Mouse (Mus musculus) layer of hippocampus, adult 18-20 months (tissue): ENCODE measurements around the gene Klc1. TPM values are rescaled to one million over a fixed set of nuclear protein-coding genes. Genes with fewer than 3 reads are reported as not detected.

Source experiments
- DNase-seq, 2 experiments: peaks; one replicate each; pipeline ENCODE4 v3.0.0; 2022; ENCODE audit warnings: low spot score in 2 of 2
- total RNA-seq, 2 experiments: library from RNA; stranded (reverse); gene quantifications; 2 replicates each; pipeline ENCODE4 v1.2.3; 2021

The Klc1 gene
- total RNA-seq, 2 experiments from 2014 or later = 682 to 695 TPM

DNA sequence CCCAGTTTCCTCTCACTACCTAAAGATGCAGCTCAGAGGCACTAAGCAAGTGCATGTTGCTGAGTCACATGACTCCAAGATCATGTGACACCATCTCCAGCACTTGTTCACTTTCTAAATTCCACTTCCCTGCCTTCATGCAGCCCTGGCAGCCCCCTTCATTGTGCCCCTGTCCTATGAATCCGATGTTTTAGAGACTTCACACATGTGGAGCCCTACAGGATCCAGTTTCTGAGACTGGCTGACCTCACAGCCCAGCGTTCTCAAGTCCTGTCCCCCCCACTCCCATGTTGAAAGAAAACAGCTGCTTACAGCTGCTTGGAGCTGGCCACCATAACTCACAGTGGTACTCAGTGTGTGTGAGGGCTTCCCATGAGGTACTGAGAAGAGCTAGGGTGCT lies 15.2 kb upstream of the Klc1 start:
- no peak for DNase-seq

DNA sequence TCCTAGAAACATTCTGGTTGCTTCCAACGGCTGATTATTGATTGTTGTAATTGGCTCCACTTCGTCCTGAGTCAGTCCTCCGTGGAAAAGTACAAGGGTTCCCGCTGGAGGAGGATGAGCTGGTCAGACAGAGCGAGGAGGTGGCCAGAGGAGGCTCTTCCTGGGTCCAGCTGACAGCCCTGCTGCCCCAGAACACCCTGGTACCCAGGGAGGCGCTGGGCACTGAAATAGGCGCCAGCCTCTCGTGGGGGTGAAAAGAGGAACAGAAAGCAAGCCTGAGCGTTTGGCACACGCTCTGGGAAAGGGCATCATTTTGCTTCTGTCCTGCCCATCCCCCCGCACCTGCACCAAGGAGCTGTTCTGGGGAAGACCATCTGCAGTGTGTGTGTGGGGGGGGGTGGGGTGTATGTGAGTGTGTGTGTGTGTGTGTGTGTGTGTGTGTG lies 14.6 kb upstream of the Klc1 start:
- DNase-seq = no peak

DNA sequence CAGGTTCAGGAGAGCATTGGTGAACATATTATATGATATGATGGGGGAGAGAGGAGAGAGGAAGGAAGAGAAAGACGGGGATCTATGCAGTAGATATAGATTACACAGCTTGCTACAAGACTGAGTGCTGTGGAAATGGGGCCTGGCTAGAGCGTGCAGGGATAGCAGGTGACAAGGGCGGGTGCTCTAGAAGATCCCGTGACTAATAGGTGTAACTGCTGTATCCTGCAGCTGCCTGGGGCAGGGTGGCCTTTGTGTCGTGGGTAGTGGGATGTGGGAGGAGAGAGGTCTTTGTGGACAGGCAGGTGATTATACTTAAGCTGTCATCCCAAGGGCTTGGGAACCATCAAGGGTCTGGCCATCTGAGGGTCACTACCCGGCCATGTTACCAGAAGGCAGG lies 13.4 kb upstream of the Klc1 start:
- DNase-seq = no peak

DNA sequence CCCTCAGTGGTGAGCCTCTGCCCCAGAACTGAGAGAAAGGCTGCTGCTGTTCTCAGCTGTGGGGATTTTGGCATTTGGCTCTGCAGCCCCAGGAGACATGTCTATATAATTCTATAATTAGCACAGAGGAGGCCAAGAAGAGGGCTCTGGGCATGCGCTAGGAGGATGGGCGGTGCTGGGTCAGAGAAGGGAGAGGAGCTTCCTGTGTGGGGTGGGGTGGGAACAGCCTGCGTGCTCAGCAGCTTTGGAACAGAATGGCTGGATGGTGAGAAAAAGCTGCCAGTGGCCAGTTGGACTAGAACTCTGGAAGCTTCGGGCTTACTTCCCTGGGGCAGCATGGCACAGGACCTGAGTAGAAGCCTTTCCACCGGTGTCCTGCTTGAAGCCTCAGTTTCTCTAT lies 12.6 kb upstream of the Klc1 start:
- DNase-seq = no peak

DNA sequence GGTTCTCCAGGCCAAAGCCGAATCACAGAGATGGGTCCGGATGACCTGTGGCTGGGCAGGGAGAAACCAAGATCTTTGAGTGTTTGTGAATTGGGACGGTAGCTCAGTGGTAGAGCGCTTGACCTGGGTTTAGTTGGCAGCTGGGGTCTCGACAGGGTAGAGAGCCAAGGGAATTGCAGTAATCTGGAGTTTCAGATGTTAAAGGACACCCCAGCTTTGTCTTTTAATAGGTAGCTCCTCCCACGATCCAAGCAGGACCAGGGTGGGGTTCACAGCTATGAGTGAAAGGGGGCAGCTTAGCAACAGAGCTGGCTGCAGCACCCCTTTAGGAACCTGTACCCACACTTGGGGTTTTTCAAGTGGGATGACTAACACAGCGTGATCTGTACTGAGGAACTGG lies 11.2 kb upstream of the Klc1 start:
- DNase-seq = no peak

DNA sequence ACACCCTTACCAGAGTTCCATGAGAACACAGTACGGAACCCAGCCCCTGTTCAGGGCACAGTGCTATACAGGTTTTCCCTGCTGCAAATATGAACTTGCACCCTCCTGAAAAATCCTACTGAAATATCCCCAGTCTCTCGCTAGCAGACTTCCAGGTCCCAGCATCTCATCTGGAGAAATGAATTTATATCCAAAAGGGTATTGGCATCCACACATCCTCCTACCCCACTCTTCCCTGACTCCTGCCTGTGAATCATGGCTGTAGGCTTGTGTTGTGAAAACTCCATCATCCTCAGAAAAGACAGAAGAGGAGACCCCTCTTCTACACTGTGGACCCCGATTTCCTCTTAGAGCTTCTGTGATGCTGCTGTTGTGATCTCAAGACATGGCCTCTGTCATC lies 7.9 kb upstream of the Klc1 start:
- no peak for DNase-seq

DNA sequence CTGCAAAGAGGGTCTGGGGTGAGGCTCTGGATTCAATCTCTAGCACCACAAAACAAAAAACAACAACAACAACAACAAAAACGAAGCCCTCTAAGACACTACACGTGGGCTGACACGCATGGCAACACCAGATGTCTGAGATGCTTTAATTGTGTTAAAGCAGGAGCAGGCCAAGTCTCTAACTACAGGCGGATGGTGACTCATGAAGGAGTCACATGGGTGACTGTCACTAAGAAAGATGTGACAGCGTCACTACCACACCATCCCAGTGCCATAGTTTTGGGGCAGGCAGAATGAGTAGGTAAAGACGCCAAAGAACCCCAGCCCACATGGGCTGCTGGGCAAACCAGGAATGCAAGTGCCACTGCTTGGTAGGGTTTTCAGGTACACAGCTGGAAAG lies 6.2 kb upstream of the Klc1 start:
- peak in 1 of 2 experiments; percentile 60 for DNase-seq

DNA sequence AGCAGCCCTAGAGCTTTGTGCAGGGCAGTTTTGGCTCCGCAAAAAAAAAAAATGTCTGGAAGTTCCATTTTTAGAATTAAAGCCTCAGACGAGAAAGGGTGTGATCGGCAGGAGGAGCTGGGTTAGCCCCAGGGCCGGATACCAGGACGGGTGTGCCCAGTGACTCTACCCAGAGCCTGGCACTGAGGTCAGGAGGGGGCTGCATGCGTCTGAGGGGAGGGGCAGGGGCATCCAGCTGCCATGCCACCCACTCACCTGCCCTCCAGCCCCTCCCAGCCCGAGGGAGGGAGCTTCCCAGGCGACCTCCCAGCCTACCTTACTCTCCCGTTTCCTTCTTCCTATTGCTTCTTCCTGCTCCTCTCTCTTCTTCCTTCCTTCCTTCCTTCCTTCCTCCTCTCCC lies 5.3 kb upstream of the Klc1 start:
- no peak for DNase-seq

DNA sequence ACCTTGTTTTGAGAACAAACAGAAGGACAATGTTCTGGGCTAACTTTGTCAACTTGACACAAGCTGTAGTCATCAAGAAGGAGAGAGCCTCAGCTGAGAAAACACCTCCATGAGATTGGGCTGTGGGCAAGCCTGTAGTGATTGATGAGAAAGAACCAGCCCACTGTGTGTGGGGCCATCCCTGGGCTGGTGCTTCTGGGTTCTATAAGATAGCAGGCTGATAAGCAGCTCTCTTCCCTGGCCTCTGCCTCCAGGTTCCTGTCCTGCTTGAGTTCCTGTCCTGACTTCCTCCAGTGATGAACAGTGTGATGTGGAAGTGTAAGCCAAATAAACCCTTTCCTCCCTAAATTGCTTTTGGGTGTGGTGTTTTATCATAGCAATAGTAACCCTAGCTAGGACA lies 3.9 kb upstream of the Klc1 start:
- DNase-seq = no peak

DNA sequence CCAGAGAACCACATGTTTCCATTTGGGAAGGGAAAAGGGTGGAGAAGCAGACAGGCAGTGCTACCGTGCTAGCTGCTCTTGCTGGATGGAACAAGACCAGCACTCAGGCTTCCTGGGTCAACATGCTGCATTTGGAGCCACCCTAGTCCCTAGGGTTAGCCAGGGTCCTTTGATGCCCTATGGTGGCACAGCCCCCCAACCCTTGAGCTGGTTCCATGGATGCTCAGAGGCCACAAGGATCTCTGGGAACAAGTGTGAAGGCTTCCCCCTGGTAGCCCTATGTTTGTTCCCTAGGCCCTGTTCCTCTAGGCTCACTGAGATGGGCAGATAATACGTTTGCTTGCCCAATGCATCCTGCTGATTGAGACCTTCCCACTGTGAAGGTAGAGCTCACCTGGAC lies 3.4 kb upstream of the Klc1 start:
- no peak for DNase-seq

DNA sequence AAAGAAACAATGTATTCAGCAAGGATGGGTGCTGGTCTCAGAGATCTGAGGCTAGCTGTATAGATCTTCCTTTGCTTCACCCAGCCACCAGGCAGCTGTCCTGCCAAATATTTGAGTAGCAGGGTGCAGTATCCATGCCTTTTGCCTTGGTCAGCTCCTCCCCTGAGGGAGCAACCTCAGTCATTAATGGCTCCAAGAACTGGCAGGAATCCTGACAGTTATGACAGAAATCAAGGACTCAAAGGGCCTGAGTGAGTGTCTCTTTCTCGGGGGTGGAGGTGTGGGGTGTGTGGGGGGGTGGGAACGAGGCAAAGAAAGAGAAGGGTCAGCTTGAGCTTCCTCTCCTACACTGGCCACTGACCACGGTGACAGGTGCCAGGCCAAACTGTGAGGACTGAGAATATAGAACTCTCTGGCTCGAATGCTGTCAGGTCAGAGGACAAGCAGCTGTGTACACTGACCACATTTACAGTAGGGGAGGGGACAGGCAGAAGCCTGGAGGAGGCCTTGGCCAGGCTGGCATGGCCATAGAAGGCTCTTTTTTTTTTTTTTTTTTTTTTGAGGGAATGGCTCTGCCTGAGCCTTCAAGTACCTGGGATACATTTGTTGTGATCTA lies 2.5 kb upstream of the Klc1 start:
- DNase-seq = no peak

DNA sequence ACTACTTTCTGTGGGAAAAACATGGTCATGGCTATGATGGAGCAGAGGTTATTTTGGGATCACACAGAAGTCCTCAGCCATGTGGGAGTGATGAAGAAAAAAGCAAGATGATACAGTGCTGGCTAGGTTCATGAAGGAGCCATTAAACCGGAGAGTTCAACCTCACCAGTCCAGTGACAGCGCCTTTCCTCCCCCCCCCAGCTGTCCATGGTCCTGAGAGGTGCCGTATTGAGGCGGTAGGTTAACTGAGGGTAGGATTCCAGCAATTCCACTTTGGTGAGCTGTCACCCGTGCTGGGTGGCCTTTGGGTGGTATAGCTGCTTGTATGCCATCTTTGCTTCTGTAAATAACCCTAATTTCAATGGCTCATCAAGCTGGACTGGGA lies 2.0 kb upstream of the Klc1 start:
- DNase-seq = no peak

DNA sequence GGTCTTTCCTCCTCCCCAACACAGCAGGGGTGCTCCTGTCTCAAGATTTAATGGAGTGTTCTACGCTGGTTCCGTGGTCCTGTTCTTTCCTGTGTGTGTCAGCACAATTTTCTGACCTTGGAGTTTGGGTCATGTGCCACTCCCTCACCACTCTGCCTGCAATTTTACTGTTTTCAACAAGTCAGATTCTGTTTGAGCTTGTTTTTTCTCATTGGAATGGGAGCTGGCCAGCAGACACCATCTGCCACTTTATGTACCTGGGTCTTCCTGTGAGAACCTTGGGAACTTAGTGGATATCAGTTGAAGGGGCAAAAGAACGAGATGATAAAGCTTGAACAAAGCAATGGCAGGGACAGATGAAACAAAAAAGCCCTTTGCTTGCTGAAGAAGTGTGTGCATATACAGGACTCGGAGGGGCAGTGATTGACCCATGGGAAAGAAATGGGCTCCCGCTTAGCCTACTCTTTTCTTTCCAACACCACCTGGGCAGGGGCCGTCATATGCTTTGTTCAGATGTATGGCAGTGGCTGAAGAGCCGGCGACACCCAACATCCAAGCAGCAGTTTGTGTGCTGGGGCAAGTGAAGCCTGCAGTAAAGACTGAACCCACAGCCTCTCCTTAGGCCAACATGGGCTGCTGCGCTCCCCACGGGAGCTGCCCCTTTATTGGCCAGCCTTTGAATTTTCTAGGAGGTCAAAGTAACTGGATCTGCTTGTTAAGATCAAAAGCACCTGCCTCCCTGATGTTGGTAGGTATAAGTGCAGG lies 906 bp upstream of the Klc1 start:
- DNase-seq = no peak

DNA sequence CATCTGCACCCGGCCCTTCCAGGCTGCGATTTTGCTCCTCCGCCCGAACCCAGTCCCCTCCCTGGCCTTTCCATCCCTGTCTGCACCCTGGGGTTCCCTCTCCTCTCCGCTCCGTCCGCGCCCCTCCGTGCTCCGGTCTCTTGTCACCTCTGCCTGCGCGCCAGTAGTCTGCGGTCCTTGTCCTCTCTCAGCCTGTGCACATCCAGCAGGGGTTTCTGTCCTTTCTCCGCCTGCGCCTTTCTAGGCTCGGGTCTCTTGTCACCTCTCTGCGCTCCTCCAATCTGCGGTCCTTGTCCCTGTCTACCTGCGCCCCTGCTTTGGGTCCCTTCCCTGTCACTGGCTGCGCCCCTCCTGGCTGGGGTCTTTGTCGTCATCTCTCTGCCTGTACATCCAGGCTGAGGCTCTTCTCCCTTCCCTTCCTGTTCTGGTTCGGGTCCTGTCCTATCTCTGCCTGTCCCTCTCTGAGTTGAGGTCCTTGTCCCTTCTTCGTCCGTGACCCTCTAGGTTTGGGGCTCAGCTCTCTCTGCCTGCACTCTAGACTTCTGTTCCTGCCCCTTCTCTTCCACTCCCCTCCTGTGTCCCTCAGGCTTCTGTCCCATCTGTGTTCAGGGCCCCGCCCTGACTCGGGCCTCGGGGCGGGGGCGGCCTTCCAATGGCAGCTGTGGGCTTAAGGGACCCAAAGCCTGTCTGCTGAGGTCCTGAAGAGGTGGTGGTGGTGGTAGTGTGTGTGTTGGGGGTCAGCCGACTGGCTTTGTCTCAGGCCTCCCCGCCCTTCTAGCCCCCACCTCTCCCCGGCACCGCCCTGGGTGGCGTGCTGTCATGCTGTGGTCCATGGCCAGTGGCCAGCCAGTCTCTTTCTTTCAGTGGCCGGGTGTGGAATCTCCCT lies 770 bp downstream of the Klc1 start:
- DNase-seq = no peak

DNA sequence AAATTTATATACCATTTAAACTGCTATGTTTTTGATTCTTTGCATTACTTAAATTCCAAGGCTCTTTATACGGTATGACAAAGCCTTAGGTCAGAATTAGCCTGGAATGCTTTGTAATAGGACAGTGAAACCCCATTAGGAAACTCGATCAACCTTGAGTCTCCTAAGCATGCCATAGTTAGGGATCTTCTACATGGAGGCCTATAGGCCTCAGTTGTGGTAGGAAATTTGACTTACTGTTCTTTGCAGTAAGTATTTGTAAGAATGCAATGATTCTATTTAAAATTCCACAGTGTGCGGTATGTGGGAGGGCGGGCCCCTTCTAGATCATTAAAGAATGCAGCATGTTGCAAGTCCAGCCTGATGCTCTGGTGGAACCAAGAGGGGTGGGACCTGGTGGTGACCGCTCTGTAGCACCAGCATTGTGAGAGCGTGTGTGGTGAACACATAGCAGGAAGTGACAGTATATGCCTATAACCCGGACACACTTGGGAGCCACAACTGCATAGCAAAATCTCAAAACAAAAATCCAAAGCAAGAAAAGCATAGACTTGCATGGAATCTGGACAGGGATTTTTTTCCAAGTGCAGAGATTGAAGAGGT lies 1.8 kb downstream of the Klc1 start:
- DNase-seq = no peak

DNA sequence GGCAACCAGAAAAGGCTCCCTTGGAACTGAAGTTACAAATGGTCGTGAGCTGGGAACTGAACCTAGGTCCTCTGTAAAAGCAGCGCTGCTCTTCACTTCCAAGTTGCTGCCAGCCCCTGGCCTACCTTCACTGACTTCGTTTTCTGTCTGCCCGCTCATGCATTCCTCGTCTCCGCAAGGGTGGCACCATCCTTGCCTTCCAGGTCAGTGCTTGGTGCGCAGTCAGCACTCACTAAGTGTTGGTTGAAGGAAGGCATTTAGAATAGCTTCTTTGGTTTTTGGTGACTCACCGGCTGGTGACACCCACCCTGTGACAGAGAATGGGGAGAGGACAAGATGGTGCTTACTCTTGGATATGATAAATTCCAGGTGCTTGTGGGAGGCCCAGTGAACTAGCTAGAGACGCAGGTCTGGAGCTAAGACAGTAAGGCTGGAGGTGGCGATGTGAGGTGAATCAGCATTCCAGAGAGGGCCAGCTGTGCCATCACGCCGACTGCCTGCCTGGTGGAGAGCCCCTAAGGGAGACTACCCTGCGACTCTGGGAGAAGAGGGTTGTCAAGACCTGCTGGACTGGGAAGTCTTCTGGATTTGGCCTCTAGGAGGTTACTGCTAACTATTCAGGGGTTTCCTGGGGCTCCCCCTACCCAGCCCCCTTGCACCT lies 4.1 kb downstream of the Klc1 start:
- no peak for DNase-seq

DNA sequence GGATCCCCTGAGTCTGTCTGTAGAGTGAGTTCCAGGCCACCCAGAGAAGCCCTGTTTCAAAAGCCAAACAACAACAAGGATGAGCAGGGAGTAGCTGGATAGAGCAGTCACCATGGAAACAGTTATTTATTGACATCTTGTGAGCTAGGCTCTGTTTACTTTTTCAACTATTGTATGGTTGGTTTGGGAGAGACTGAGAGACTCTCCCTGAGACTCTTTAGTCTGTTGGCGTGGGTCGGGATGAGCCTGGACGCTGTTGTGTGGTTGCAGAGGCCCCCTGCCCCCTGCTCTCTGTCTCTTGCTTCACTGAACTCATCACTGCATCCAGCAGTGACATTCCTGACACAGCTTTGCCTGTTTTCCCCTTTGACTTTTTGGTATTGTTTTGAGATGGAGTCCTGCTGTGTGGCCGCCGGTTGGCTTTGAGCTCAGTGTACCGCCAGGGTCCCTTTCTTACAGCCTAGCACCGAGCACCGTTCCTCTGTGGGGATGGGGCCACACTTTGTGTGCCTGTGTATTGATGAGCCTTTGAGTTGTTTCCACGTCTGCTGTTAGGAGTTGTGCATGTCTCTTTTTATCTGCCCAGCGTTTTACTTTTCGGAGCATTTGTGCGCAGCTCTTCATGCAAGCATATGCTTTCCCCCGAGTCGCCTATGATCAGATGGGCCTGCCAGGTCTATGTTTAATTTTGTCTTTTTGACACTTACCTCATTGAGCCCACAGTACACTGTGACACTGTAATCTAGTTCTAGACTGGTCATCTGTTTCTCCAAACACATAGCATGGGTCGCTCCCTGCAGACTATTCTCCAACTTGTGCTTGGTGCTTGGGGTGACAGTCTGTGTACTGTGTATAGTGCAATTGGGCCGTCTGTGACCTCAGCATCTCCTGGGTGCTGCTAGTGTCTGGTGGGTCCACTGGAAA lies 7.9 kb downstream of the Klc1 start:
- DNase-seq = no peak

DNA sequence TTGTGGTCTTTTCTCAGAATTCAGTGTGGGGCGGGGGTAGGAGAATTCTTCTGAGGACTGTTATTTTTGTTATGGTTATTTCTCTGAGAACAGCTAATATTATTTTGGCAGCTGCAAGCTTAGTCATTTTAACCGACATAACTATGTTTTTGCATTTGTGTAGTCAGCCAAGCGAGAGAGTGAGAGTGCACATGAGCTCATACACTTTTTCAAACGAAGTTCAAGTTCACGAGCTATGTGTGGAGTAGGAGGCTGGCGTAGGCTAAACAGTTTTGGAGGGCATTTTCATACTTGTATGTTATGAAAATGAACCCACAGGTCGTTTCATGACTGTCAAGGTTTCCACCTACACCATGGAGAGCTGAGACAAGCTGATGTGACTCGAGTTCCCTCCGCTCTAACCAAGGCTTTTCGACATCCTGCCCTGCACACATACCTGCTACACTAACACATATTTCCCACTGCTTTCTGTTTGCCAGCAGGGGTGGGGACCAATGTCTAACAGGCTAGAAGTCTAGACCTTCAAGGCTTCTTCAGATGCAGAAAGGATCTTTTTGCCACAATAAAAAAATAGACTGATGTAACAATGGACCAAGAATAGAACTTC lies 9.8 kb downstream of the Klc1 start:
- no peak for DNase-seq

DNA sequence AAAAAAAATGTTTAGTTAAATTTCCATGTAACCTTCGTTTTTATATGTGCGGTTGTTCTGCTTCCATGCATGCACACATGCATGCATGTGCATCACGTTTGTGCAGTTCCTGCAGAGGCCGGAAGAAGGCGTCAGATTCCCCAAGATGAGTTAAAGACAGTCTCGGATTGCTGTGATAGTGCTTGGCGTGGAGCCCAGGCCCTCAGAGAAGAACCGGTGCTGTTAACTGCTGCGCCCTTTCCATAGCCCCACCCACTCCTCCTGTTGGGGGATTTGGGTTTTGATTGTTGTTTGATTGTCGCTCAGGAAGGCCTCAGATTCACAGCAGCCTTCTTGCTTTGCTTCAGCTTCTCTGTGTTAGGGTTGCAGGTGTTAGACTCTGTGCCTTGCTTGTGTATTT lies 10.7 kb downstream of the Klc1 start:
- no peak for DNase-seq
